Mouse (Mus musculus) CH12.LX (cell line): ENCODE data around the gene Zswim8. TPM values are rescaled to one million over a fixed set of nuclear protein-coding genes. Genes with fewer than 3 reads are reported as not detected.

ENCODE experiments used
- DNase-seq: peaks from one replicate; pipeline ENCODE4 v3.0.0-alpha.2; 2013; ENCODE audit errors: extremely low read depth
- H3K27ac ChIP-seq: 2 replicates; pipeline ENCODE4 v1.5.1; 2012; ENCODE audit warnings: low read depth, mild to moderate bottlenecking, control low read depth, moderate library complexity; ENCODE audit not compliant: insufficient read depth
- H3K27me3 ChIP-seq: replicated peaks from 2 replicates; pipeline ENCODE3; 2012; ENCODE audit warnings: inconsistent platforms
- H3K36me3 ChIP-seq, 2 experiments: replicated peaks in 1 of 2; 2 replicates each; pipeline versions ENCODE3 to v1.6.1; 2012; ENCODE audit warnings: inconsistent platforms in 1 of 2, low read length in 1 of 2, mild to moderate bottlenecking in 1 of 2, mixed read lengths in 1 of 2, moderate library complexity in 1 of 2; ENCODE audit not compliant: control insufficient read depth in 1 of 2, insufficient read depth in 1 of 2
- H3K4me1 ChIP-seq, 2 experiments: 2 replicates each; pipeline ENCODE4 v1.6.1; 2012; ENCODE audit warnings: inconsistent platforms in 1 of 2, moderate library complexity in 1 of 2; ENCODE audit not compliant: insufficient read depth in 2 of 2, control insufficient read depth in 1 of 2
- H3K4me2 ChIP-seq: 2 replicates; pipeline ENCODE4 v1.6.1; 2012; ENCODE audit warnings: low read depth, mild to moderate bottlenecking, control low read depth; ENCODE audit not compliant: poor library complexity, insufficient read depth, severe bottlenecking
- H3K4me3 ChIP-seq, 3 experiments: fragments of 150-350 bp in 1 of 3; sonication (generic) in 1 of 3; replicated peaks in 1 of 3; 2 replicates each; pipeline versions ENCODE3 to v1.5.1; 2011 to 2012; ENCODE audit warnings: low read depth in 2 of 3, low read length in 2 of 3, mild to moderate bottlenecking in 2 of 3, moderate library complexity in 2 of 3, control low read depth in 1 of 3, improper control_type of control experiment in 1 of 3, inconsistent platforms in 1 of 3, mixed read lengths in 1 of 3; ENCODE audit not compliant: poor library complexity in 1 of 3
- H3K79me2 ChIP-seq: replicated peaks from 2 replicates; pipeline ENCODE4 v1.6.1; 2012; ENCODE audit warnings: mild to moderate bottlenecking, moderate library complexity; ENCODE audit not compliant: control insufficient read depth, poor library complexity, insufficient read depth, severe bottlenecking; ENCODE audit errors: extremely low read depth
- H3K9ac ChIP-seq: 2 replicates; pipeline ENCODE4 v1.6.1; 2012; ENCODE audit warnings: low read depth, mild to moderate bottlenecking, control low read depth, moderate library complexity; ENCODE audit not compliant: insufficient read depth
- H3K9me3 ChIP-seq: replicated peaks from 2 replicates; pipeline ENCODE3; 2012; ENCODE audit warnings: low read length, inconsistent platforms, mixed read lengths
- CHD1 ChIP-seq: IDR thresholded peaks from 2 replicates; pipeline ENCODE4 v1.6.1; 2012; ENCODE audit warnings: low read depth, low read length, improper control_type of control experiment, inconsistent platforms
- CHD2 ChIP-seq: IDR thresholded peaks from 2 replicates; pipeline ENCODE4 v1.6.1; 2011; ENCODE audit warnings: low read length, improper control_type of control experiment
- E2F4 ChIP-seq: IDR thresholded peaks from 2 replicates; pipeline ENCODE4 v1.6.1; 2011; ENCODE audit warnings: low read depth, low read length, improper control_type of control experiment; ENCODE audit not compliant: insufficient replicate concordance
- EP300 ChIP-seq: IDR thresholded peaks from 2 replicates; pipeline ENCODE4 v1.6.1; 2011; ENCODE audit warnings: low read length, improper control_type of control experiment
- ETS1 ChIP-seq: conservative IDR thresholded peaks from 2 replicates; pipeline ENCODE4 v1.6.1; 2012; ENCODE audit warnings: low read depth, mild to moderate bottlenecking, inconsistent platforms, low read length, improper control_type of control experiment, moderate library complexity
- HCFC1 ChIP-seq: IDR thresholded peaks from 2 replicates; pipeline ENCODE4 v1.6.1; 2012; ENCODE audit warnings: low read depth, mild to moderate bottlenecking, inconsistent platforms, low read length, improper control_type of control experiment
- IRF4 ChIP-seq: IDR thresholded peaks from 2 replicates; pipeline ENCODE4 v1.6.1; 2014; ENCODE audit warnings: low read depth, mild to moderate bottlenecking, inconsistent platforms, low read length, improper control_type of control experiment
- MEF2A ChIP-seq: IDR thresholded peaks from 2 replicates; pipeline ENCODE4 v1.6.1; 2014; ENCODE audit warnings: low read depth, mild to moderate bottlenecking, inconsistent platforms, low read length, improper control_type of control experiment, borderline replicate concordance
- MYC ChIP-seq: IDR thresholded peaks from 2 replicates; pipeline ENCODE4 v1.6.1; 2011; ENCODE audit warnings: low read depth, mild to moderate bottlenecking, improper control_type of control experiment, low read length
- NELFE ChIP-seq: IDR thresholded peaks from 2 replicates; pipeline ENCODE4 v1.6.1; 2011; ENCODE audit warnings: low read depth, low read length, improper control_type of control experiment
- NRF1 ChIP-seq: IDR thresholded peaks from 2 replicates; pipeline ENCODE4 v1.6.1; 2014; ENCODE audit warnings: low read depth, mild to moderate bottlenecking, inconsistent platforms, low read length, improper control_type of control experiment, moderate library complexity
- PAX5 ChIP-seq: IDR thresholded peaks from 2 replicates; pipeline ENCODE4 v1.6.1; 2012; ENCODE audit warnings: low read length, inconsistent platforms, mixed read lengths
- POLR2A ChIP-seq: IDR thresholded peaks from 2 replicates; pipeline ENCODE4 v1.6.1; 2011; ENCODE audit warnings: low read depth, mild to moderate bottlenecking, improper control_type of control experiment, low read length
- RAD21 ChIP-seq: IDR thresholded peaks from 2 replicates; pipeline ENCODE4 v1.6.1; 2011; ENCODE audit warnings: low read depth, mild to moderate bottlenecking, low read length, improper control_type of control experiment, moderate library complexity
- SMC3 ChIP-seq: IDR thresholded peaks from 2 replicates; pipeline ENCODE4 v1.6.1; 2011; ENCODE audit warnings: low read depth, low read length, improper control_type of control experiment
- UBTF ChIP-seq: IDR thresholded peaks from 2 replicates; pipeline ENCODE4 v1.6.1; 2012; ENCODE audit warnings: low read depth, mild to moderate bottlenecking, inconsistent platforms, low read length, improper control_type of control experiment, moderate library complexity
- USF1 ChIP-seq: IDR thresholded peaks from 2 replicates; pipeline ENCODE4 v1.6.1; 2014; ENCODE audit warnings: low read depth, mild to moderate bottlenecking, inconsistent platforms, low read length, improper control_type of control experiment
- USF2 ChIP-seq: conservative IDR thresholded peaks from 2 replicates; pipeline ENCODE4 v1.6.1; 2011; ENCODE audit warnings: low read depth, low read length, improper control_type of control experiment
- ZKSCAN1 ChIP-seq: IDR thresholded peaks from 2 replicates; pipeline ENCODE4 v1.6.1; 2012; ENCODE audit warnings: low read depth, inconsistent platforms, low read length, improper control_type of control experiment, borderline replicate concordance
- ZMIZ1 ChIP-seq: IDR thresholded peaks from 2 replicates; pipeline ENCODE4 v1.6.1; 2012; ENCODE audit warnings: low read depth, mild to moderate bottlenecking, inconsistent platforms, low read length, improper control_type of control experiment
- dilution Hi-C: fragments of 300-500 bp; cut with MboI; formaldehyde crosslinking; loops from 2 replicates; pipeline ENCODE4 v1.14.3; 2020; ENCODE audit warnings: low sequenced_read_pairs; ENCODE audit not compliant: extremely low pct_unique_long_range_greater_than_20kb, extremely low pct_ligation_motif_present
- in situ Hi-C: fragments of 300-500 bp; cut with MboI; formaldehyde crosslinking; loops from 3 replicates; pipeline ENCODE4 v1.14.3; 2019; ENCODE audit warnings: low sequenced_read_pairs, low pct_ligation_motif_present, low pct_unique_long_range_greater_than_20kb, mixed read lengths
- polyA plus RNA-seq: library from polyadenylated mRNA; unstranded; fragments of >175 nt; gene quantifications from 2 replicates; pipeline ENCODE4 v1.2.1, GENCODE M21; 2012; ENCODE audit warnings: low read depth; ENCODE audit not compliant: insufficient read length
- total RNA-seq, 2 experiments: library from RNA; depleted of rRNA; stranded (reverse); fragments of 300-350 nt in 1 of 2; fragments of >200 nt in 1 of 2; gene quantifications; 2 replicates each; pipeline ENCODE4 v1.2.3; 2012 to 2014

Gene Zswim8
- total and polyA plus RNA-seq, 3 experiments = 9.5 to 39.6 (median 22.6) TPM

GRCm38 (mm10) chr14:20713832-20714231 is 6.5 kb downstream of the Zswim8 start:
- dilution Hi-C loops = no loop called here
- TF ChIP-seq USF1 (no peak), ZKSCAN1 (no peak), IRF4 (no peak), MEF2A (no peak), E2F4 (no peak), HCFC1 (no peak), UBTF (no peak)
- TF ChIP-seq, all 38 proteins: peak for 0
- Histone ChIP-seq H3K79me2 (no peaks in the 10 kb centered on the region; the same call in 1 of the 2 replicates), H3K9me3 (no peaks in the 10 kb centered on the region), H3K4me2 (no peak overlapping the region), H3K4me1 (peaks cover 0 to 10% of the 10 kb centered on the region in 2 experiments; a peak in 2 of 4 replicates), H3K27me3 (no peaks in the 10 kb centered on the region), H3K4me3 (no peak overlapping the region), H3K9ac (no peak overlapping the region), H3K36me3 (peaks cover 80 to 92% of the 10 kb centered on the region in 2 experiments), H3K27ac (no peak overlapping the region)
- in situ Hi-C loops = no loop called here
- no peak for DNase-seq

- Histone ChIP-seq H3K9ac (no peak overlapping the region), H3K4me1 (no peaks in the 10 kb centered on the region), H3K27ac (no peak overlapping the region), H3K27me3 (no peaks in the 10 kb centered on the region), H3K4me3 (no peak overlapping the region), H3K9me3 (no peaks in the 10 kb centered on the region), H3K36me3 (peaks cover 92 to 99% of the 10 kb centered on the region in 2 experiments), H3K79me2 (no peaks in the 10 kb centered on the region), H3K4me2 (no peak overlapping the region)
- TF ChIP-seq RAD21 (no peak), PAX5 (no peak), USF1 (no peak), EP300 (no peak), MYC (no peak), ETS1 (no peak), UBTF (no peak), NRF1 (no peak), HCFC1 (no peak), ZMIZ1 (no peak), USF2 (no peak), SMC3 (no peak), MEF2A (no peak), POLR2A (no peak), NELFE (no peak), CHD2 (no peak), CHD1 (no peak)
- dilution Hi-C loops = no loop called here
- in situ Hi-C loops = no loop called here
- DNase-seq = no peak
These were observed 11.1 kb downstream of the Zswim8 start for GRCm38 (mm10) chr14:20718443-20718842.
